Mouse (Mus musculus) heart, postnatal 4 days (tissue): ENCODE data around the gene Hamp2. TPM values are rescaled to one million over a fixed set of nuclear protein-coding genes. Genes with fewer than 3 reads are reported as not detected.
"Not testable (repeated sequence)": the region's sequence is repeated elsewhere in the genome, so short reads cannot be mapped to it uniquely, and the experiment has no call there.

Experiments
- DNase-seq: peaks from one replicate; pipeline ENCODE4 v3.0.0; 2021
- total RNA-seq, 2 experiments: library from RNA; stranded (reverse); gene quantifications; 2 replicates each; pipeline ENCODE4 v1.2.3; 2021

Gene Hamp2
- total RNA-seq, 2 experiments from 2014 or later: 0.76 to 1.2 TPM

DNA sequence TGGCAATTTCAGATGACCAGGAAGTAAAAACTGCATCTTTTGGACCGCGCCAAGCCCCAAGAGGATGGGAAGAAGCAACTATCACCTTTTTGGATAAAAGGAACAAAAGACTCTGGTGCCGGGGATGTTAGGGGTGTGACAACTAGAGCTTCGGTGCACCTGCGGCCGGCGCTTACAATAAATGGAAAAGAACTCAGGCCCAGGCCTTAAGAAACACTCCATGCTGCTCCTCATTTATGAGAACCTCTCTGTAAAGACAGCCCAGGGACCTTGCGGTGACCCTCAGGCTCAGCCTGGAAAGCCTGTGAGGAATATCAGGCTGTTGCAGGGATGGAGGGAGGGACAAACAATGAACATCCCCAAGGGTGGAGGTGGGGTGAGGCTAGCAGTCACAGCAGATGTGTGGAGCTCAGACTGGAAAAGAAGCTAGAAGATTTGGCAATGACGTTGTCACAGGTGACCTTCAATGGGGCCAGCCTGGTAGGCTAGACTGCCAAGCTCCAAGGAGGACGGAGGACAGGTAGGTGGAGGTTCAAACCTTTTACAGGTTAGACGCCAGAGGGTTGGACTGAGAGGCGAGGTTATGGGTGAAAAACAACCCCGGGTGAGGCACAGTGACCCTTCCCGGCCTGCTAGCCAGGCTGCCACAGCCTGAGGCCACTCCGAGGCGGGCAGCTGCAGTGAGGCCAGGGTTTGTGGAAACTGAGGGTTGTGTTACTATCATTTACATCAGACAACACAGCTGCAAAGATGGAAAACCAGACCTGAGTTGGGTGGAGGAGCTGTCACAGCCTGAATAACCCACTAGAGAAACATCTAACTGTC, 28.2 kb upstream of the Hamp2 start:
- no peak for DNase-seq

DNA sequence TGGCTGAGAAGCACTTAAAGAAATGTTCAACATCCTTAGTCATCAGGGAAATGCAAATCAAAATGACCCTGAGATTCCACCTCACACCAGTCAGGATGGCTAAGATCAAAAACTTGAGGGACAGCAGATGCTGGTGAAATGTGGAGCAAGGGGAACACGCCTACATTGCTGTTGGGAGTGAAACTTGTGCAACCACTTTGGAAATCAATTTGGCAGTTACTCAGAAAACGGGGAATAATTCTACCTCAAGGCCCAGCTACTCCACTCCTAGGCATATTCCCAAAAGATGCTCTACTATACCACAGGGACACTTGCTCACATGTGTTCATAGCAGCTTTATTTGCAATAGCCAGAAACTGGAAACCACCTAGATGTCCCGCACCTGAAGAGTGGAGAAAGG, 25.4 kb upstream of the Hamp2 start:
- DNase-seq: not testable (repeated sequence)

DNA sequence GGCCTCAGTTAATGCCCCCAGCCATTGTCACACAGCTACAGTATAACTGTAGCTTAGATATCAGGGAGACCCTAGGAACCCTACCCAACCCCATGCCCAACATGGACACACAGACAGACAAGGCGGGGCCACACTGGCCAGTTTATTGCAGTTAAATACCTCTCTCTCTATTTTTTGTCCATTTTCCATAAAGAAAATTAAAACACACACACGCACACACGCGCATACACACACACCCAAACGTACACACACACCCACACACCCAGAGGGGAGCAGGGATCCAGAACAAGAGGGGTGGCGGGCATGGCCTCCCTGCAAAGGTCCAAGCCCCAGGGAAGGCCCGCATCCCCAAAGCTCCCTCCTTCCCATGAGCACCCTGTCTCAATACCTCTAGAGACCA, 21.4 kb upstream of the Hamp2 start:
- no peak for DNase-seq

DNA sequence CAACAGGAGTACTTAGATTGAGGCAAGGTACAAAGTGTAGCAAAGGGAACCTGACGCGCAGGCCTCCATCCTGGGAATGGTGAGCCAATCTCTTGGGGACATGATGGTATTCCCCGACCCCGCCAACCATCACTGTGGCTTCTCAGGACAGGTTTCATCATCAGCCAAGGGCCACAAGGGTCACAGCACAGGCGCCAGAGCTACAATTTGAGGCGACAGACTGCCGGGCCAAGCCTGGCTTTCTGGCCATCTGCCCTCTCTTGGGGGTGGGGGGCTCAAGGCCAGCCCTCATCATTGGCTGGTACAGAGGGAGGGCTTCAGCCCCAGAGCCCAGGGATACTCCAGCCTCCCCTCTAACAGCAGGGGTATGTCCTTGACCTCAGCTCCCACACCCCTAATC, 21.0 kb upstream of the Hamp2 start:
- DNase-seq: not testable (repeated sequence)

DNA sequence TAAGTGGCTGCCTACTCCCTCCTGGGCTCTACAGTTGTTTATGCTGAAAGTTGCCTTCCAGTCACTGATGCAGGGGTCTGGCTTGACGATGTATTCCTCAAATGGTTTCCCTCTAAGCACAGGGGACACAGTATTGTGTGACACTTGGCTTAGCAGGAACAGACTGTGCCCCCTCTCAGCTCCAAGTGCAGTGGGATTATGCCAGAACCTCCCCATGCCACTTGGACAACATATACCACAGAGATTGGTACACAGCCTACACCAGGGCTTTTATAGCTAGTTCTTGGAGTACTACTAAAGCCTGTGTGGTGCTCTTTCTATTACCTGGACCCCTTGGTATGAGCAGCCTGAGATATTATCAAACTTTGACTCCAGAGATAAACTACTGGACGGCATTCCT, 20.2 kb upstream of the Hamp2 start:
- not testable (repeated sequence) for DNase-seq

DNA sequence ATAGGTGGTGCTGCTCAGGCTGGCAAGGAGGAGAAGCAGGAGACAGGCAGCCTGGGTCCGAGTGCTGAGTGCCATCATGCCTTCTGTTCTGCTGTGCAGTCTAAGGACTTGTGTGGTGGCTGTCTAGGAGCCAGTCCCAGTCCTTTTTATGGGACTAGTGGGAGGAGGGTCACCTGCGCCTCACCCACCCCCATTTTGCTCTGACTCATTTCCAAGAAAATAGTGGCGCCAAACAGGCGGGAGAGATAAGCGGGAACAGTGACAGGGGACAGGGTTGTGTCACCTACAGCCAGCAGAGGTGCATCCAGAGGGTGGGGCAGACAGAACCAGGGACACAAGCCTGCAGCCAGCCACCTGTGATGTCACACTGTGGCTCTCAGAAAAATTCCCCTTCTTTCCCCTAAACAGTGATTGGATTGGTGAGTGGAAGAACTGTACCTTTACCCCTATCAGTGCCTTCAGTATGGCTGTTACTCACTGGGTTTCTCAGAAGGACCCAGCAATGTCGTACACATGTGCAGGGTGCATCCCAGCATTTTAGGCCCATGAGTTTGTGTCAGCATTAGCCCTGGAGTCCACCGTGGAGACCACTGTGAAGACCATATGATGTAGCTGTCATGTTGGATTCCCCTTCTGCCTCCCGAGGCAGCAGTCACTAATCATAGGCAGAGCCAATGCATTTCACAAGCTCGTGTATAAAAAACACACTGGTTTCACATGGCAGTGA, 19.6 kb upstream of the Hamp2 start, which contains the start of gene Hamp:
Gene Hamp, minus strand, starts transcription at position 124 of the 727 bp plus-strand sequence.
- DNase-seq: no peak

DNA sequence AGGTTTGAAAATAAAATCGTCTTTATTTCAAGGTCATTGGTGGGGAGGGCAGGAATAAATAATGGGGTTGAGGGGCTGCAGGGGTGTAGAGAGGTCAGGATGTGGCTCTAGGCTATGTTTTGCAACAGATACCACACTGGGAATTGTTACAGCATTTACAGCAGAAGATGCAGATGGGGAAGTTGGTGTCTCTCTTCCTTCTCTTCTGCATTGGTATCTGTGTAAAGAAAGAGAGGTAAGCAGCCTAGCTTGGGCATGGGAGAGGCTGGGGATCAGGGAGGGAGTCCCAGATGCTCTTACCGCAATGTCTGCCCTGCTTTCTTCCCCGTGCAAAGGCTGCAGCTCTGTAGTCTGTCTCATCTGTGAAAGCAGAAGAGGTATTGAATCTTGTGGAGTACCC, 17.9 kb upstream of the Hamp2 start:
- DNase-seq: not testable (repeated sequence)

DNA sequence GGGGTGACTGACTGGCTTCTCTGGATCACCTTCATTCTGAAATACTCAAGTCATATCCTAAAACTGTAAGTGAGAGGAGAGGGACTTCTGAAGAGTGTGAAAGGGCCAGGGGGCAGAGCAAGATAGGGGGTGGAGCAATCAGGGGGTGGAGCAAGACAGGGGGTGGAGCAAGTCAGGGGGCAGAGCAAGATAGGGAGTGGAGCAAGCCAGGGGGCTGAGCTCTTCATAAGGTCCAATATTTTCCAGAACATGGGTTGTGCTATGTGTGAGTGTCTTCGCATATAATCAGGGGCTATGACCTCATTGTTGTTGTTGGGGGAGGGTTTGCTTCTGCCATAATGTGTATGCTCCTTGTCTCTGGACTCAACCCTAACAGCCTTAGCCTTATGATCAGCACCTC, 15.6 kb upstream of the Hamp2 start:
- not testable (repeated sequence) for DNase-seq

DNA sequence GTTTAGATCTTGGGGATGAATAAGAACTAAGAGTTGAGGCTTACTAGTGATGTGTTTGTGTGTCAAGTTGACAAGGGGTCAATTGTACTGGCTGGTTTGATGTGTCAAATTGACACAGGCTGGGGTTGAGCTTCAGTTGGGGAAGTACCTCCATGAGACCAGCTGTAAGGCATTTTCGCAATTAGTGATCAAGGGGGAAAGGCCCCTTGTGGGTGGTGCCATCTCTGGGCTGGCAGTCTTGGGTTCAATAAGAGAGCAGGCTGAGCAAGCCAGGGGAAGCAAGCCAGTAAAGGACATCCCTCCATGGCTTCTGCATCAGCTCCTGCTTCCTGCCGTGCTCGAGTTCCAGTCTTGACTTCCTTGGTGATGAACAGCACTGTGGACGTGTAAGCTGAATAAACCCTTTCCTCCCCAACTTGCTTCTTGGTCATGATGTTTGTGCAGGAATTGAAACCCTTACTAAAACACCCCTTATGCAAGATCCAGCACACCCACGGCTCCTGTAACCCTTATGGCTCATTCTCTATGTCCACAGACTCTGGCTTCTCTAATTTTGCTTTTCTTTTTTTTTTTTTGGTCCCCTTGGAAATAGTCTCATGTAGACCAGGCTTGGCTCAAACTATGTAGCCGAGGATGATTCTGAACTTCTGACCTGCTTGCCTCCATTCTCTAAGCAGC, 11.1 kb upstream of the Hamp2 start:
- not testable (repeated sequence) for DNase-seq

DNA sequence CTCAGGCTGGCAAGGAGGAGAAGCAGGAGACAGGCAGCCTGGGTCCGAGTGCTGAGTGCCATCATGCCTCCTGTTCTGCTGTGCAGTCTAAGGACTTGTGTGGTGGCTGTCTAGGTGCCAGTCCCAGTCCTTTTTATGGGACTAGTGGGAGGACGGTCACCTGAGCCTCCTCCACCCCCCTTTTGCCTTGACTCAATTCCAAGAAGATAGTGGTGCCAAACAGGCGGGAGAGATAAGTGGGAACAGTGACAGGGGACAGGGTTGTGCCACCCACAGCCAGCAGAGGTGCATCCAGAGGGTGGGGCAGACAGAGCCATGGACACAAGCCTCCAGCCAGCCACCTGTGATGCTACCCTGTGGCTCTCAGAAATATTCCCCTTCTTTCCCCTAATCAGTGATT, 410 bp downstream of the Hamp2 start:
- no peak for DNase-seq

DNA sequence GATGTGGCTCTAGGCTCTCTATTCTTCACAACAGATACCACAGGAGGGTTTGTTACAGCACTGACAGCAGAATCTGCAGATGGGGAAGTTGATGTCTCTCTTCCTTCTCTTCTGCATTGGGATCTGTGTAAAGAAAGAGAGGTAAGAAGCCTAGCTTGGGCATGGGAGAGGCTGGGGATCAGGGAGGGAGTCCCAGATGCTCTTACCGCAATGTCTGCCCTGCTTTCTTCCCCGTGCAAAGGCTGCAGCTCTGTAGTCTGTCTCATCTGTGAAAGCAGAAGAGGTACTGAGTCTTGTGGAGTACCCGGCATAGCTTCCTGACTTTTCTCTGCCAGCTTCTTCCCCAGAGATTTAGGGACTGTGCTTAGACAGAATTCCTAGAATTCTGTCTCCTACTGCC, 2.0 kb downstream of the Hamp2 start:
- not testable (repeated sequence) for DNase-seq

DNA sequence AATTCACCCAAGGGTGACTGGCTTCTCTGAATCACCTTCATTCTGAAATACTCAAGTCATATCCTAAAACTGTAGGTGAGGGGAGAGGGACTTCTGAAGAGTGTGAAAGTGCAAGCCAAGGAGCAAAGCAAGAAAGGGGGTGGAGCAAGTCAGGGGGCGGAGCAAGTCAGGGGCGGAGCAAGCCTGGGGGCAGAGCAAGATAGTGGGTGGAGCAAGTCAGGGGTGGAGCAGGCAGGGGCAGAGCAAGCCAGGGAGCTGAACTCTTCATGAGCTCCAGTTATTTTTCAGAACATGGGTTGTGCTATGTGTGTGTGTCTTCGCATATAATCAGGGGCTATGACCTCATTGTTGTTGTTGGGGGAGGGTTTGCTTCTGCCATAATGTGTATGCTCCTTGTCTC, 4.3 kb downstream of the Hamp2 start:
- no peak for DNase-seq

DNA sequence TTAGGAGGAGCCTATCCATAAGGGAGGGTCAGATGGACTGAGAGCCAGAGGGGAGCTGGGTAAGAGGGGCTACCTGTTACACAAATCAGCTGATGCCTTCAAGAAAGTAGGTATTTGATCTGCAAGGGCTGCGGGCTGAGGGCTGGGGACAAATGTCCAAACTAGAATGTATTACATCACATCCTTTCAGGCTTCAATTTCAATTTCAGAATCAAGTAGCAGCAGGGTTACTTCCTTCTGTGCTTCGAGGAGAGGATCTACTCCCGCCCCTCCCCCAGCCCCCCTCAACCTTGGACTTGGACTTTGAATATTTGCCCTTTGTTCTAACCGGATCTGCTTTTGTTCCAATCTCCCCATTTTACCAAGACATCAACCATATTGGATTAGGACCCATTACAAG, 7.3 kb downstream of the Hamp2 start:
- DNase-seq: no peak

DNA sequence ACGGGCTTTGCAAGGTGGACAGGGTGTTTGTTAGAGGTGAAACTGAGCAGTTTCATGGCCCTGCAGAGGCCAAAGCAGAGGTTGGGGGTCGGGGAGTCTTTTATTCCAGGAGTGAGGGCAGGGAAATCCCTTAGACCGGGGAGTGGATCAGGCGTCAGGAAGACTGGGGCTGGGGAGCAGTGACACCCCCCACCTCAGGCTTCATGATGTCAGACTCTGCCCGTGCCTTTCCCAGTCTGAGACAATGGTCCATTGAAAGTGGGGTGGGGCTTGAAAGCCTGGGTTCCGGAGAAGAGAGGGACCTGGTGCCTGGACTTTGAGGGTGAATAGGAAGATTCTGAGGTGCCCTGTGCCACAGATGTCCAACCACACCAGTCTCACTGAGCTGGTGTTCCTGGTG, 7.8 kb downstream of the Hamp2 start:
- DNase-seq: no peak

DNA sequence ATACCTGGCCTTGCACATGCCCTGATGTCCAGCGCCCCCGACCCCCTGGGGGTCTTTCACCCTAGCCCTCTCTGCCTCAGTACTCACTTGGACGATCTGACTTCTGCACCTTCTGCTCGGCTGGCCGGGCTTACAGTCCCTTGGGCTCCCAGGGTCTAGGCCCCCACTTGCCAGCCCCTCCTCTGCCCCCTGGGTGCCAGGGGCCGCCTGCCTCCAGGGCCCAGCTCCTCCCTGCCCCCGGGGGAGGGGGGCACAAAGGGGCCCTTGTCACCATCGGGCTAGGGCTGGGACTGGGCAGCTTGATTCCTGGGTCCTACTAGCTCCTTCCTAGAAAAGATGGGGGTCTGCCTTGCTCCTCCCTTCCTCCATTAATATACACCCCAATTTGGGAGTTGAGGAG, 9.7 kb downstream of the Hamp2 start, which contains the start of gene Mag:
Gene Mag, minus strand, starts transcription at position 142 of the 400 bp plus-strand sequence.
- no peak for DNase-seq

DNA sequence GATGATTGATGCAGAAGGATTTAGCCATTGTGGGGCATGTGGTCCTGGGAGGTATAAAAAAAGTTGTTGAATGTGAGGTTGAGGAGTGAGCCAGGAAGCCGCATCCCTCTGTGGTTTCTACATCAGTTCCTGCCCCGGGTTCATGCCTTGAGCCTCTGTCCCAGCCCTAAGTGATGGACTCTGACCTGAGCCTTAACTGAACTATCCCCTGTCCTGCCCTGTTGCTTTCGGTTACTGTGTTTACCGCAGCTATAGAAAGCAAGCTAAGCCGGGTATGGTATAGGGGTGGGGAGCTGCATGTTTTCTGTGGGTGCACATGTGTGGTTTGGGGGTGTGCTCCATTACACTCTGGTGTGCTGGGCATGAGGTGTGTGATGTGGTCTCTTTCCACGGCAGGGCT, 14.7 kb downstream of the Hamp2 start:
- DNase-seq: no peak

DNA sequence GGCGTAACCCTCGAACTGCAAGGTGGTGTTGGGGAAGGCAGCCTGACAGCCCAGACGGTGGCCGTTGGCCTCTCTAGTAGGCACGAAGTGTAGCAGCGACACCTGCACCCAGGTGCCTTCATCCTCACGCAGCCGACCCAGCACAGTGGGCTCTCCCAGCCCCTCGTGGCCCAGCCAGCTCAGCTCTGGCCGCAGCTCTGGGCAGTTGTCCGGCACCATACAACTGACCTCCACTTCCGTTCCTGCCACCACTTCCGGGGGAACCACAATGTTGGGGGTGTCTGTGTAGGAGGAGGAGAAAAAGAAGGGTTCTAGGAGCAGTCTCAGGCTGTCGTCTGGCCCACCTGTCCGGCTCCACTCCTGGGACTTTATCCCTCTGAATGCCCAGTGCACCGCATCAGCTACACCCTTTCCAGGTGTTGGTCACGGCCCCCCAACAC, 15.5 kb downstream of the Hamp2 start:
- no peak for DNase-seq

DNA sequence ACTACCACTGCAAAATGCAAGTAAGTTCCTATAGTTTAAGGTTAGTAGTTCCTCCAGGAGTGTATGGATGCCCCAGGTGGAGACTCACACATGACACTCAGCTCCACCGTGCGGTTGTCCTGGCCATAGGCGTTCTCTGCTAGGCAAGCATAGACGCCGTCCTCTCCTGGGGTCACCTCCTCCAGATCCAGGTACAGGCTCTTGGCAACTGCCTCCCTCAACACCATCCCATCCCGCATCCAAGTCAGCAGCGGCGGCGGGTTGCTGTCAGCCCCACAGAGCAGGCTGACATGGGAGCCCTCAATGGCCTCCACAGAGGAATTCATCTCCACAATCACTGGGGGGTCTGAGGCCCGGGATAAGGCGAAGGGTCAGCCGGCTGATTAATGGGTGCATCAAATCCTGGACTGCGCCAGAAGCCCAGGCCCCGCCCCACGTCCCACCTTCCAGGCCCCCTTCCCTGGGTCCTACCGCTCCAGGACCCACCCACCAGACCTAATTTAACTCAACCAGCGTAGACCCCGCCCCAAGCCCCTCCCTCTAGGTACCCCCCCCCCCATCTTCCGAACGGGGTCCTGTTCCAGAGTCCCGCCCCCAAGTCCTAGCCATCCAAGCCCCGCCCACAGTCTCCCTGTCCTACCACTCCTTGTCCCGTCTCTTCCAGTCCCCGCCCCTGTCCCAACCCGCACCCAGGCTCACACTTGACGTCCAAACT, 16.0 kb downstream of the Hamp2 start:
- DNase-seq: no peak

DNA sequence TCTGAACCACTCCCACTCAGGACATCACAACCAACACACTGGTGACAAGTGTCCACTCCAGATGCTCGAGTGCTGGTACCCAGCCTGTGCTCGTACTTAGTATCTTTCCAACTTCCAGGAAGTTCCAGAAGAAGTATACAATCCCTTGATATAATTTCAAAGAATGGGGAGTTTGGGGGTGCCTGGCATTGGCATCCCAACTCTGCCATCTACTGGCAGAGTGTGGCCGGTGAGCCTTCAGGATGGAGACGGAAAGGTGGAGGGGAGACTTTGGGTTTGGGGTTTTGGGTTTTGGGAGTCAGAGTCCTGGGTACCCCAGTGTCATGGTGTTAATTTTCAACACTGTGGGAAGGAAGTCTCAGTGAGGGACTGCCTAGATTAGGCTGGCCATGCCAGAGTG, 20.4 kb downstream of the Hamp2 start:
- peak; percentile 24 for DNase-seq

DNA sequence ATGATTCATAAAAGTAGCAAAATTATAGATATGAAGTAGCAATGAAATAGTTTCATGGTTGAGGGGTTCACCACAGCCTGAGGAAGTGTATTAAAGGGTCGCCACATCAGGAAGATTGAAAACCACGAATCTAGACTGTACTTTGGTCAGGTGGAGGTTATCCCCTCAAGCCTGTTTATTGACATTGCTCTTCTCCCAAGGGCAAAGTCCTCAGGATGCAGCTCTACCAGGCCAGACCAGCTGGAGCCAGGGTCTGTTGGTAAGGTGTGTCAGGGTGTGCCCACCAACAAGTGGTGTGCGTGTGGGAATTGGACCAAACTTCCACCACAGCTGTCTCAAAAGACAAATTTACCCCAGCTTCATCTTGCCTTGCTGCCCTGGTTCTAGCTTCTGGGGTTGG, 29.3 kb downstream of the Hamp2 start:
- DNase-seq: no peak

DNA sequence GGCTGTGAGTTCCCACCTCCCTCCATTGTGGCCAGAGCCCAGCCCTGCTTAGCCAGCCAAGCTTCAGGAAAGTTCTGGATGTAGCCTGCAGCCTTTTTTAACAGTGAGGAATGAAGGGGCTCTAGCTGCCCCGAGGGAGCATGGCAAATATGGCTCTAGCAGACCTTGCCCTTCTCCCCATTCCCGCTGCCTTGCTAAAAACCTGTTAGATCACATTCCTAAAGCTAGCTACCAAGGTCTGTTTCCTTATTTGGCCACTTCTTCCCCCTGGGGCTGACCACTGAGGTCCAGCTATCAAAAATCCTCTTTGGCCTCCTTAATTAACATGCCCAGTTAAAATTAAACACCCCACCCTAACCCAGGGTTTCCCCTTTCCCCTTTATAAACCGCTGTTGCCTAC, 32.0 kb downstream of the Hamp2 start:
- DNase-seq: no peak

DNA sequence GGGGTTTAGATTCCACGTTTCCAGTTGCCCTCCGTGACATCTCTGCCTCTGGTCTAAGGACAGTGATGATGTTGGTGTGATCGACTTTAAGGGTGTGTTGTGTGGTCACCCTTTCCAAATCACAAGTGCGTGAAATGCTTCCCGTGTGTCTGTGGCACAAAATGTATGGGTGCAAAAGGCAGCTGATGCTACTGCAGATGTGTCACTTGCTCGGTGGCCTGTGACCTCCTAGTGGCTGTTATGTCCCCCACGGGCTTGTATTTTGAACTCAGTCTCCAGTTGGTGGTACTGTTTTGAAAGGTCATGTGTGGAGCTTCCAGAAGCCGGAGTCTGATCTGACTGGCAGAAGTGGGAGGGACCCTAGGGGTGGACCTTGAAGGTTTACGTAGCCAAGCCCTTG, 32.7 kb downstream of the Hamp2 start:
- DNase-seq: no peak

DNA sequence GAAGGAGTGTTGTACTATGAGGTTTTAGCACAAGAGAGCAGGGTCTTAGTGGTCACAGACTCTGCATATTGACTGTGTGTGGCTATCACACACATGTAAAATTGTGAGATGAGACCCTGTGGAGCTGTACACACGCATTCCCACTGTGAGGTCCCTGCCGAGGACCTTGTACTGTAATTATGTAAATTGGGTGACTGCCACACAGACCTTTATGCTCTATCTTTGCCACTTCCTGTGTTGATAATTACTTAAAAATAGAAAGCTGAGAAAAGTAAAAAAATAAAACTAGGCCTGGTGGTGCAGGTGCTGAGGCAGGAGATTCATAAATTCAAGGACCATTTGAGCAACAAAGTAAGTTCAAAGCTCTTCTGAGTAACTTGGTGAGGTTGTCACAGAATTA, 33.8 kb downstream of the Hamp2 start:
- DNase-seq: no peak
